Mouse (Mus musculus) myocyte (in vitro differentiated cells): ENCODE results near the gene Psg18.

Experiments used
- CEBPB ChIP-seq: IDR thresholded peaks from 2 replicates; pipeline ENCODE4 v1.6.1; 2011; ENCODE audit warnings: mild to moderate bottlenecking, moderate library complexity; ENCODE audit not compliant: poor library complexity, insufficient read depth, severe bottlenecking
- E2F4 ChIP-seq: IDR thresholded peaks from one replicate; pipeline ENCODE4 v1.6.1; 2011; ENCODE audit warnings: mild to moderate bottlenecking, control low read depth, moderate library complexity; ENCODE audit not compliant: insufficient read depth
- MYOD1 ChIP-seq, 3 experiments: IDR thresholded peaks; one replicate each; pipeline ENCODE4 v1.6.1; 2011; ENCODE audit warnings: control low read depth in 2 of 3, low read depth in 2 of 3, mild to moderate bottlenecking in 2 of 3, moderate library complexity in 1 of 3; ENCODE audit not compliant: insufficient read length in 2 of 3, control insufficient read depth in 1 of 3
- MYOG ChIP-seq, 3 experiments: IDR thresholded peaks; one replicate each; pipeline ENCODE4 v1.6.1; 2011; ENCODE audit warnings: control low read depth in 2 of 3, low read depth in 2 of 3, mild to moderate bottlenecking in 2 of 3; ENCODE audit not compliant: insufficient read length in 2 of 3, control insufficient read depth in 1 of 3, insufficient read depth in 1 of 3
- POLR2A ChIP-seq: IDR thresholded peaks from one replicate; pipeline ENCODE4 v1.6.1; 2011; ENCODE audit warnings: low read depth, mild to moderate bottlenecking, control low read depth, moderate library complexity; ENCODE audit not compliant: insufficient read length

GRCm38 (mm10) chr7:18402527-18403237, 47.9 kb upstream of the Psg18 start:
- TF ChIP-seq MYOD1 (IDR thresholded peaks at IDR 0.05; ENCODE audit: control insufficient read depth in 1 of 3, insufficient read length in 2 of 3, low read depth in 2 of 3) (no peak), POLR2A (no peak), MYOG (IDR thresholded peaks at IDR 0.05; ENCODE audit: control insufficient read depth in 1 of 3, insufficient read depth in 1 of 3, insufficient read length in 2 of 3, low read depth in 2 of 3) (no peak), CEBPB (no peak), E2F4 (no peak)
